Mouse (Mus musculus) embryonic facial prominence, embryonic 10.5 days (tissue): ENCODE results near the gene Sesn1. TPM values are rescaled to one million over a fixed set of nuclear protein-coding genes. Genes with fewer than 3 reads are reported as not detected.
A peak's percentile ranks its signal among the peaks of the same experiment; 100 is the strongest.

Experiments
- DNase-seq: peaks from one replicate; pipeline ENCODE4 v3.0.0-alpha.2; 2017; ENCODE audit warnings: low spot score
- H3K27ac ChIP-seq: fragments of 300-500 bp; sonication (generic); replicated peaks from 2 replicates; pipeline ENCODE4 v1.5.1; 2016; ENCODE audit warnings: mild to moderate bottlenecking
- H3K27me3 ChIP-seq: fragments of 300-500 bp; sonication (generic); replicated peaks from 2 replicates; pipeline ENCODE4 v1.6.1; 2016; ENCODE audit warnings: low read depth, mild to moderate bottlenecking; ENCODE audit not compliant: poor library complexity, severe bottlenecking
- H3K36me3 ChIP-seq: fragments of 300-500 bp; sonication (generic); replicated peaks from 2 replicates; pipeline ENCODE4 v1.6.1; 2016; ENCODE audit warnings: mild to moderate bottlenecking, moderate library complexity
- H3K4me1 ChIP-seq: fragments of 300-500 bp; sonication (generic); 2 replicates; pipeline ENCODE4 v1.6.1; 2016
- H3K4me3 ChIP-seq: fragments of 300-500 bp; sonication (generic); 2 replicates; pipeline ENCODE4 v1.5.1; 2016; ENCODE audit warnings: mild to moderate bottlenecking, moderate library complexity
- H3K9me3 ChIP-seq: fragments of 300-500 bp; sonication (generic); 2 replicates; pipeline ENCODE4 v1.6.1; 2016; ENCODE audit warnings: mild to moderate bottlenecking
- WGBS: fragments of 180-500 bp; shearing (Covaris S2); methylation state at CpG from one replicate; pipeline ENCODE4 v1.1.7; 2016; 5-methylcytosine and 5-hydroxymethylcytosine counted together
- polyA plus RNA-seq: library from polyadenylated mRNA; unstranded; fragments of >200 nt; fragmentation: Nextera tagmentation; extraction: Ambion mirVana; gene quantifications from 2 replicates; pipeline ENCODE4 v1.2.1, GENCODE M21; 2016

Gene Sesn1
- polyA plus RNA-seq, 1 experiment from 2014 or later: 23.3 TPM

DNA sequence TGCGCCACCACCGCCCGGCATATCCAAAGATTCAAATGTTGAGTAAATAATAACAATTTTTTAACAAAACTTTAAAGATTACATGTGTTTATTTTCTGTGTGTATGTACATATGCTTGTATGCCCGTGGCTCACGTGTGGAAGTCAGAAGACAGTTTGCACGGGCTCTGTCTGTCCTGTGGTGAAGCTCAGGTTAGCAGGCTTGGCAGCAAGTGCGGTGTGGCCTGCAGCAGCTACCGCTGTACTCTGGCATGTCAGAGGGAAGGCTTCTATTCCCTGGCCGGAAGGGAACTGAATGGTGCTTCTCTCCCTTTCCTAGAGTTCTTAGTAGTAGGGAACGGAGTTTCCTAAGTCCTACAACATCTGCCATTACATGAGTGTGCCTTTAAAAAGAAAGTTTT, 15.3 kb downstream of the Sesn1 start:
- no peaks in the 10 kb centered on the region for H3K27me3 ChIP-seq
- no peaks in the 10 kb centered on the region for H3K36me3 ChIP-seq
- no peaks in the 10 kb centered on the region for H3K4me1 ChIP-seq
- H3K9me3 ChIP-seq: no peaks in the 10 kb centered on the region
- no peak for DNase-seq
- 89% methylated on average over 10 of the region's 10 CpGs for WGBS
- no peak overlapping the region for H3K27ac ChIP-seq
- no peak overlapping the region for H3K4me3 ChIP-seq

DNA sequence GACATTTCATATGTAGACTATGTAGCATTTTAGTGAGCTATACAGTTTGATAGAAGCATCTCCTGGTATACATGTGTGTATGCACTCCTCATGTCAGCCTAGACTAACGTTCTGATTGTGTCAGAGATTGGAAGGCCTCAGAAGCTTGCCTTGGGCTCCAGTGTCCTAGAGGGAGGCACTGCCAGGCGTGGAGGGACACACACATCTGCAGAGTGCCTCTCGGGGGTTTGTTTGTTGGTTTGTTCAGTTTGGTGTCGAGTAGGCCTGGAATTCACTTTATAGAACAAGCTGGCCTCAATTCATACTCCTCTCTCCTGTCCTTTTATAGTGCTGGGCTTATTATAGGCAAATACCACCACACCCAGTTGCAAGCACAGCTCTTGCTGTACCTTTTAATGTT, 16.3 kb downstream of the Sesn1 start:
- no peak for DNase-seq
- no peaks in the 10 kb centered on the region for H3K4me1 ChIP-seq
- no peaks in the 10 kb centered on the region for H3K27me3 ChIP-seq
- H3K4me3 ChIP-seq: no peak overlapping the region
- no peaks in the 10 kb centered on the region for H3K9me3 ChIP-seq
- WGBS: 86% methylated on average over 4 of the region's 4 CpGs
- H3K27ac ChIP-seq: no peak overlapping the region
- H3K36me3 ChIP-seq: no peaks in the 10 kb centered on the region

DNA sequence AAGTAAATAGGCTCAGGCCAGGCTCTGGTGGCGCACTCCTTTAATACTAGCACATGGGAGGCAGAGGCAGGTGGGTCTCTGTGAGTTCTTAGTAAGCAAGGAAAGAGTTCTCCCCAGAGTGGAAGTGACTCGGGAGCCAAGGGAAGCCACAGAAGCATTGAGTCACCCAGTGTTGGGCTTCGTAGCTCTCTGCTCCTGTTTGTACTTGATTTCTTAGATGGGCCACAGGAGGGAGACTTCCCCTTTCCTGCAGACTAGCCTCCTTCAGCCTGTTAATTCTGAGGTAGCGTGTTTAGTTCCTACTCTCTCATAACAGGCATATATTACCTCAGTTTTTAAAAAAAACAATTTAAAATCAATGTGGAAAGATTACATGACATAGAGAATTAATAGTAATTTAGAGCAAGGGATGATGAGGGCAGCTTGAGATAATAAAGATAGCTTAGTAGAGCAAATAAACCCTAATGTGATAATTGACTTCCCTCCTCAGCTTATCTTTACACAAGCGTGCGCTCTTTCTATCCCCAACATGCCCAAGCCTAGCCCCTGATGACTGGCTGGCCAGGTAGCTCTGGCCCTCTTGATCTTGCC, 16.9 kb downstream of the Sesn1 start:
- no peaks in the 10 kb centered on the region for H3K27me3 ChIP-seq
- no peak overlapping the region for H3K4me3 ChIP-seq
- no peak for DNase-seq
- H3K27ac ChIP-seq: no peak overlapping the region
- H3K9me3 ChIP-seq: no peaks in the 10 kb centered on the region
- 83% methylated on average over 6 of the region's 6 CpGs for WGBS
- H3K4me1 ChIP-seq: peaks cover 1% of the 10 kb centered on the region
- no peaks in the 10 kb centered on the region for H3K36me3 ChIP-seq

DNA sequence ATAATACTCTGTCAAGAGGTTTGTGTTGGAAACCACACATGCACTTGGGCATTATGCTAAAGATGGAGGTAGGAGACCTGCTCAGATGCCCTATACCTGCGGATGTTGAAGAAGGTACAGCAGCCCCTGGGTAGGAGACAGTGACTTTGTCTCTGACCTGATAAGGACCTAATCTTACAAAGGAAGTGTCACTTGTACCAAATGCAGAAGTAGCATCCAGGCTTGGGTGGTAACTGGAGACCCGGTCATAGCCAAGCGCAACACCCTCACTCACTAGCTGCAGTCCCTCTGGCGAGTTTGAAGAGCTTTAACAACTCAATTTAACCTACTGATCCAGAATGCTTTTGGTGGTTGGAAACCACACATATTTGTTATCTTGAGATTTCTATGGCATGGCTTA, 18.0 kb downstream of the Sesn1 start:
- Histone ChIP-seq H3K9me3 (no peaks in the 10 kb centered on the region), H3K4me1 (peaks cover 8% of the 10 kb centered on the region), H3K27ac (no peak overlapping the region), H3K27me3 (no peaks in the 10 kb centered on the region), H3K36me3 (no peaks in the 10 kb centered on the region), H3K4me3 (no peak overlapping the region)
- no peak for DNase-seq
- 90% methylated on average over 4 of the region's 4 CpGs for WGBS

DNA sequence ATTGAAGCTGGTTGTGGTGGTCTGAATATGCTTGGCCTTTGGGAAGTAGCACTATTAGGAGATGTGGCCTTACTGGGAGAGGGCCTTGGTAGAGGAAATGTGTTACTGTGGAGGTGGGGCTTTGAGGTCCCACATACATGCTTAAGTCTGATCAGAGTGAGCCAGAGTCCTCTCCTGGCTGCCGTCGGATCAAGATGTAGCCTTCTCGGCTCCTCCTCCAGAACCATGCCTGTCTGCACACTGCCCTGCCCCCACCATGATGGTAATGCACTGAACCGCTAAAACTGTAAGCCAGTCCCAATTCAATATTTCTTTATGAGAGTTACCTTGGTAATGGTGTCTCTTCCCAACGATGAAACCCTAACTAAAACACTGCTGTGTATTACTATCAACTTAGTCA, 19.5 kb downstream of the Sesn1 start:
- H3K27ac ChIP-seq: no peak overlapping the region
- peaks cover 8% of the 10 kb centered on the region for H3K4me1 ChIP-seq
- no peak for DNase-seq
- no peaks in the 10 kb centered on the region for H3K36me3 ChIP-seq
- 76% methylated on average over 5 of the region's 5 CpGs for WGBS
- no peaks in the 10 kb centered on the region for H3K9me3 ChIP-seq
- H3K4me3 ChIP-seq: no peak overlapping the region
- no peaks in the 10 kb centered on the region for H3K27me3 ChIP-seq

DNA sequence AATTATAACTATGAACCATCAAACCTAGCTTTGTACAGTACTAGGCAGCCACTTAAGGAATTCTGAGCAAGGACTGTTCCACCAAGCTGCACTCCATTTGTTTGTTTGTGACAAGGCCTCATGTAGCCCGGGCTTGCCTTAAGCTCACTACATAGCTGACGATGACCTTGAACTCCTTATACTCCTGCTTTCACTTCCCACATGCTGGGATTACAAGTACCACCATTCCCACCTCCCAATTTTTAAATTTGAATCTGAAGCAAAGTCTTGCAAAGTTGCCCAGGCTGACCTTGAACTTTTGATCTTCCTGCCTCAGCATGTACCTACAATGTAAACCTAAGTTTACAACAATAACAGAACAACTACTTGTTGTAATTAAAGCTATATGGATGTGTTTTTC, 20.2 kb downstream of the Sesn1 start:
- Histone ChIP-seq H3K9me3 (no peaks in the 10 kb centered on the region), H3K4me3 (no peak overlapping the region), H3K36me3 (no peaks in the 10 kb centered on the region), H3K27ac (no peak overlapping the region), H3K27me3 (no peaks in the 10 kb centered on the region), H3K4me1 (peaks cover 8% of the 10 kb centered on the region)
- WGBS: 88% methylated on average over 2 of the region's 2 CpGs
- DNase-seq: no peak

DNA sequence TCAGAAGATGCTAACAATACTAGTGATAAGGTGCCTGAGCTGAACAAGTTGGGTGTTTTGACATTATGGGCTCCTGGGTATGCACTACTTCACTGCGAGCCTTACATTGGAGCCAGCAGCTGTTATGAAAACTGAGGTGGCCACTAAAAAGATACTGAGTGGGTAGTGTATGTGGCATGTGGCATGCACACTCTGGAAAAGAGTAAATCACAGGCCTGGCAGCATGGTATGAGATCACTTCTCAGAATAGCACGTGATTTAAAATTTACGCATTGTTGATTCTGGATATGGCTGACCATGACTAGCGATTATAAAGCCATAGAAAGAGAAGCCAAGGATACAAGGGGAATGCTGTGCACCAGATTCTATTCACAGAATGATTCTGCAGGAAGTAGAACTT, 20.7 kb downstream of the Sesn1 start:
- H3K27me3 ChIP-seq: no peaks in the 10 kb centered on the region
- H3K36me3 ChIP-seq: no peaks in the 10 kb centered on the region
- no peaks in the 10 kb centered on the region for H3K9me3 ChIP-seq
- H3K4me1 ChIP-seq: peaks cover 8% of the 10 kb centered on the region
- no peak overlapping the region for H3K27ac ChIP-seq
- DNase-seq: no peak
- no peak overlapping the region for H3K4me3 ChIP-seq
- WGBS: 70% methylated on average over 4 of the region's 4 CpGs

DNA sequence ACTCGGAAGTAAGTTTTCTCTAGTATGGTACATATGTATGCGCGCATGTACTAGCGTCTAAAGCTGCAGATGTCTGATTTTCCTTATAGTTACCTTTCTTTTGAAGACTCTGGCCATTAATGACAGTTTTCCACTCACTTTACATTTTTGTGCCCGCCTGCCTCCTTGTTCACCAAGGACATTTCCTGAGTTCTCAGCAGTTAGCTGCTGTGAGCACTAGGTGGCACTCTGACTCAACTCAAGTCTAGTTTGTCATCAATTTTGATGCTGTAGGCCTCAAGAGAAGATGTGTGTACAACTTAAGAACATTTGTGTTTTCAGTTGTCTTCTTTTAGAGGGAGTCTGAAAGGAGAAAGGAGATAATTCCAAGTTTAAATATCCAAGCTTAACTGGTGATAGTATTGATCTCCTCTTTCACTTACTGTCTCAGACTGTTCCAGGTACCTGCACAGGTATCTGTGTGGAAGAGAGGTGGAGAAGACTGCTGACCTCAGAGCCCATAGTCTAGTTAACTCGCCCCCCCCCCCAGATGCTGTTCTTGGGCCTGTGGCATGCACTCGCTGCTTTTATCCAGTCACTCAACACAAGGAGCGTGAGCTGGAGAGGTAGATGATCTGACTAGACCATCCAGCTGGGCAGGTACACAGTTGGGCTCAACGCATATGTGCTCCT, 21.3 kb downstream of the Sesn1 start:
- H3K4me3 ChIP-seq: no peak overlapping the region
- peak; percentile 34 for DNase-seq
- WGBS: 50% methylated on average over 9 of the region's 9 CpGs
- no peaks in the 10 kb centered on the region for H3K9me3 ChIP-seq
- H3K27me3 ChIP-seq: no peaks in the 10 kb centered on the region
- no peaks in the 10 kb centered on the region for H3K36me3 ChIP-seq
- H3K4me1 ChIP-seq: peaks cover 8% of the 10 kb centered on the region
- H3K27ac ChIP-seq: no peak overlapping the region

DNA sequence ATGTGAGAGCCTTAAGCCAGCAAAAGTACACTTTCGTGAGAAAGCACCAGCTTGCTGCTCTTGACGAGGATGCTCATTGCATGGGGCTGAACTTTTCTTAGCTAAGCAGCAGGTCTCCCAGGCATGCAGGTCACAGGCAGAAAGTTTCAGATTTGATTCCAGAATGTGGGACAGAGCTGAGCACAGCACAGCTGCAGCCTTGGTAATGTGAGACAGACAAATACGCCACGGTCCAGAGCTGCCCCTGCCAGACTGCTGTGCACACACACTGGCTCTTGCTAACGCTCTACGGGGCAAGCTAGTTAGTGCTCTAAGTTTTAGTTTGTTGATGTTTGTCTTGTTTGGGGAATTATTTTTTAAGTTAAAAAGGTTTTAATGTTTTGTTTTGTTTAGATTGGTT, 22.5 kb downstream of the Sesn1 start:
- WGBS: 53% methylated on average over 6 of the region's 6 CpGs
- no peaks in the 10 kb centered on the region for H3K9me3 ChIP-seq

DNA sequence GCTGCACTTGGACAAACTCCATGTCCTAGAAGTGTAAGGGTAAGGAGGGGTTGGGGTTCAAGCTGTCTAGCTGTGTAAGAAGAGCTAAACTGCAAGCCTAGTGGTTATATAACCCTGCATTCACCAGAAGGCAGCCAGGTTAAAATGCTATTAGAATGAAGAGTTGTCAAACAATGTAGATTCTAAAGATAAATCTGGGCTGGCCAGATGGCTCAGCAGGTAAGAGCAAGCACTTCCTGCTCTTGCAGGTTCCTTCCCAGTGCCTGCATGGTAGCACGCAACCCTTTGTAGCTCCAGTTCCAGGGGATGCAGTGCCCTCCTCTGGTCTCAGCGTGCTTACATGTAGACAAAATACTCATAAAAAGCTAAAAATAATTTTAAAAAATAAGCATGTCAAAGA, 24.4 kb downstream of the Sesn1 start:
- WGBS: 86% methylated on average over 2 of the region's 2 CpGs
- H3K36me3 ChIP-seq: no peaks in the 10 kb centered on the region
- no peaks in the 10 kb centered on the region for H3K27me3 ChIP-seq
- peaks cover 8% of the 10 kb centered on the region for H3K4me1 ChIP-seq
- no peak for DNase-seq
- H3K27ac ChIP-seq: no peak overlapping the region
- no peak overlapping the region for H3K4me3 ChIP-seq
- no peaks in the 10 kb centered on the region for H3K9me3 ChIP-seq

More for the DNA sequence above, 22.5 kb downstream of the Sesn1 start:
- no peaks in the 10 kb centered on the region for H3K27me3 ChIP-seq
- DNase-seq: peak; percentile 34
- H3K36me3 ChIP-seq: no peaks in the 10 kb centered on the region
- H3K4me3 ChIP-seq: no peak overlapping the region
- no peak overlapping the region for H3K27ac ChIP-seq
- peaks cover 8% of the 10 kb centered on the region for H3K4me1 ChIP-seq

DNA sequence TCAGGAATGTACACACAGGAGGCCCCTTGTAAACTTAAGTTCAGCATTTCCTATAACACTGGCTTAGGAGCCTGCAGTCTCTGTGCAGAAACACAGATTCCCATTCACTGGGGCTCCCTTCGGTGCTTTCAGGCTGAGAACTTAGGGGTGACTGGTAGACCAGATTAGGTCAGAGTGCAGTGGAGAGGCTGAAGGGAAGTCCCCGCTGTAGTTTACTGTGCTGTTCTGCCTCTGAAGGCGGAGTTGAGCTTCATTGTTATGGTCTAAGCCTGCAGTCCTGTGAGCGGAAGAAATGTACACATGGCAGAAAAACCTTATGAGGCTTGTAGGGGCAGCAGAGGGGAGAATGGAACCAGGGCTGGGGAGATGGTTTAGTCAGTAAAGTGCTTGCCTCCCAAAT, 29.2 kb downstream of the Sesn1 start:
- H3K27ac ChIP-seq: no peak overlapping the region
- H3K4me1 ChIP-seq: no peaks in the 10 kb centered on the region
- DNase-seq: no peak
- H3K27me3 ChIP-seq: no peaks in the 10 kb centered on the region
- WGBS: 91% methylated on average over 4 of the region's 4 CpGs
- H3K9me3 ChIP-seq: no peaks in the 10 kb centered on the region
- H3K4me3 ChIP-seq: no peak overlapping the region
- no peaks in the 10 kb centered on the region for H3K36me3 ChIP-seq

DNA sequence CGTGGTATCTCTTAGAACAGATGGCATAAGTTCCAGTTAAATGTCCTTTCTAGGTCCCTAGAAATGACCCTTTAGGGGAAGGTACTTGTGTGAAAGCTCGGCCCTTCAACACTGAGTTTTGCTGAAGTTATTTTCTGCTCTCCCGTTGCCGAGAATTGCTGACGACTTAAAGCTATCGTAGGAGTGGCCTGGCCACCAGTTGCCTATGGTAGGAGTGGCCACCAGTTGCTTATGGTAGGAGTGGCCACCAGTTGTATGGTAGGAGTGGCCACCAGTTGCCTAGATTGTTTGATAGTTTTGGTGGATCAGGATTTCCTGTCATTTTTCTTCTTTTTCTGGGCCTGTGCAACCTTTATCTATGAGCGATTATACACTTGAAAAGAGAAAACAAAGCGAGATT, 38.0 kb downstream of the Sesn1 start:
- no peaks in the 10 kb centered on the region for H3K4me1 ChIP-seq
- H3K4me3 ChIP-seq: no peak overlapping the region
- no peak for DNase-seq
- H3K27ac ChIP-seq: no peak overlapping the region
- H3K36me3 ChIP-seq: no peaks in the 10 kb centered on the region; the same call in 1 of the 2 replicates
- H3K27me3 ChIP-seq: no peaks in the 10 kb centered on the region
- WGBS: 94% methylated on average over 8 of the region's 8 CpGs
- no peaks in the 10 kb centered on the region for H3K9me3 ChIP-seq

DNA sequence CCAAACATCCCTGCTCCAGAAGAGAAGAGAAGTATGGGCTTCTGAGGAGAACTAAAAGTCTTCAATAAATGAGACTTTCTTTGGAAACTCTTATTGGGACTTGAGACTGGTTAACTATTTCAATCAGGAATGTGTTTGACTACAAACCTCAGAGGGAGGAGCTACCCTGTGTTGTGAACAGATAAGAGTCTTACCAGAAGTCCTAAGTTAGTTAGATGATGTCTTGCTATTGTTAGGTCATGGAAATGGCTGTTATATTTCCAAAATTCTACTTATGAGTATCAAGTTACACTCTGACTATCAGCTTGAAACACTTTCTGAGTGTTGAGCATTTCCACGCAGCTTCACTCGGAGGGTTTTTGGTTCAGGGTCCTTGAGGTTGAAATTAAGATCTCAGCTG, 39.0 kb downstream of the Sesn1 start:
- Histone ChIP-seq H3K27me3 (no peaks in the 10 kb centered on the region), H3K9me3 (no peaks in the 10 kb centered on the region), H3K27ac (no peak overlapping the region), H3K36me3 (no peaks in the 10 kb centered on the region; the same call in 1 of the 2 replicates), H3K4me3 (no peak overlapping the region), H3K4me1 (no peaks in the 10 kb centered on the region)
- DNase-seq: no peak
- WGBS: 90% methylated on average over 2 of the region's 2 CpGs
